Mouse (Mus musculus) erythroblast, embryonic 14.5 days (primary cell): ENCODE data around the gene Psmd9.

Source experiments
- GATA1 ChIP-seq: IDR thresholded peaks from 2 replicates; pipeline ENCODE4 v1.6.1; 2012; ENCODE audit warnings: low read length, inconsistent platforms, mixed read lengths
- TAL1 ChIP-seq: IDR thresholded peaks from 3 replicates; pipeline ENCODE4 v1.6.1; 2012; ENCODE audit warnings: low read length, inconsistent platforms, mixed read lengths

GRCm38 (mm10) chr5:123235731-123236130, 66.5 kb downstream of the Psmd9 start:
- TF ChIP-seq GATA1 (no peak), TAL1 (no peak)
